Mouse (Mus musculus) midbrain, embryonic 15.5 days (tissue): ENCODE measurements around the gene Rcor1. TPM values are rescaled to one million over a fixed set of nuclear protein-coding genes. Genes with fewer than 3 reads are reported as not detected.

Experiments
- ATAC-seq: fragments of 200-750 bp; cut with Nextera tagmentation; replicated peaks from 2 replicates; pipeline ENCODE4 v1.8.0; 2017; ENCODE audit warnings: moderate TSS enrichment
- H3K27ac ChIP-seq: fragments of 300-500 bp; sonication (generic); 2 replicates; pipeline ENCODE4 v1.5.1; 2015; ENCODE audit warnings: mild to moderate bottlenecking, inconsistent platforms
- H3K27me3 ChIP-seq: fragments of 300-500 bp; sonication (generic); replicated peaks from 2 replicates; pipeline ENCODE4 v1.6.1; 2015; ENCODE audit warnings: inconsistent platforms
- H3K36me3 ChIP-seq: fragments of 300-500 bp; sonication (generic); replicated peaks from 2 replicates; pipeline ENCODE4 v1.6.1; 2015; ENCODE audit warnings: inconsistent platforms
- H3K4me1 ChIP-seq: fragments of 300-500 bp; sonication (generic); 2 replicates; pipeline ENCODE4 v1.6.1; 2015; ENCODE audit warnings: inconsistent platforms
- H3K4me2 ChIP-seq: fragments of 300-500 bp; sonication (generic); 2 replicates; pipeline ENCODE4 v1.6.1; 2015; ENCODE audit warnings: inconsistent platforms, mild to moderate bottlenecking, moderate library complexity
- H3K4me3 ChIP-seq: fragments of 300-500 bp; sonication (generic); 2 replicates; pipeline ENCODE4 v1.5.1; 2015; ENCODE audit warnings: mild to moderate bottlenecking, inconsistent platforms
- H3K9ac ChIP-seq: fragments of 300-500 bp; sonication (generic); 2 replicates; pipeline ENCODE4 v1.6.1; 2015; ENCODE audit warnings: mild to moderate bottlenecking, inconsistent platforms
- H3K9me3 ChIP-seq: fragments of 300-500 bp; sonication (generic); 2 replicates; pipeline ENCODE4 v1.6.1; 2016; ENCODE audit warnings: inconsistent platforms
- WGBS: fragments of 180-500 bp; shearing (Covaris S2); methylation state at CpG from one replicate; pipeline ENCODE4 v1.1.7; 2015; ENCODE audit warnings: mixed read lengths; 5-methylcytosine and 5-hydroxymethylcytosine counted together
- polyA plus RNA-seq: library from polyadenylated mRNA; unstranded; fragments of >200 nt; fragmentation: Nextera tagmentation; extraction: Ambion mirVana; gene quantifications from 2 replicates; pipeline ENCODE4 v1.2.1, GENCODE M21; 2015

The Rcor1 gene
- polyA plus RNA-seq: 4.7 and 5.1 TPM in 2 replicates

- Histone ChIP-seq H3K27ac (peak within 1 kb of the TSS; percentile 99), H3K9ac (peak within 1 kb of the TSS; percentile 76), H3K9me3 (no peaks in the 10 kb centered on the region), H3K4me1 (peaks cover 20% of the 10 kb centered on the region), H3K36me3 (no peaks in the 10 kb centered on the region), H3K27me3 (no peaks in the 10 kb centered on the region), H3K4me2 (peak within 1 kb of the TSS; percentile 94), H3K4me3 (peak within 1 kb of the TSS; percentile 90)
- under 1% methylated on average over 66 of the region's 76 CpGs for WGBS
- ATAC-seq: peak; percentile 98
Observed at GRCm38 (mm10) chr12:111038976-111039612, at the start of gene Rcor1. TSS of gene Rcor1 (plus strand) at chr12:111039351.

GRCm38 (mm10) chr12:110989409-110989808 lies 49.7 kb upstream of the Rcor1 start:
- Histone ChIP-seq H3K4me2 (no peak overlapping the region), H3K36me3 (no peaks in the 10 kb centered on the region), H3K4me3 (no peak overlapping the region), H3K9ac (no peak overlapping the region), H3K9me3 (no peaks in the 10 kb centered on the region), H3K27ac (no peak overlapping the region), H3K4me1 (peaks cover 8% of the 10 kb centered on the region; the same call in 1 of the 2 replicates), H3K27me3 (no peaks in the 10 kb centered on the region)
- WGBS: 90% methylated on average over 3 of the region's 3 CpGs
- no peak for ATAC-seq

GRCm38 (mm10) chr12:110990500-110990899 lies 48.7 kb upstream of the Rcor1 start:
- Histone ChIP-seq H3K4me2 (no peak overlapping the region), H3K4me1 (peaks cover 8% of the 10 kb centered on the region; the same call in 1 of the 2 replicates), H3K27ac (no peak overlapping the region), H3K27me3 (no peaks in the 10 kb centered on the region), H3K36me3 (no peaks in the 10 kb centered on the region), H3K9ac (no peak overlapping the region), H3K9me3 (no peaks in the 10 kb centered on the region), H3K4me3 (no peak overlapping the region)
- no peak for ATAC-seq
- WGBS: 94% methylated on average over 7 of the region's 7 CpGs

- Histone ChIP-seq H3K9me3 (no peaks in the 10 kb centered on the region), H3K27me3 (no peaks in the 10 kb centered on the region), H3K4me1 (peaks cover 8% of the 10 kb centered on the region; the same call in 1 of the 2 replicates), H3K36me3 (no peaks in the 10 kb centered on the region), H3K9ac (peak overlapping the region; percentile 50; the same call in 1 of the 2 replicates), H3K4me3 (peak overlapping the region; percentile 49), H3K27ac (no peak overlapping the region), H3K4me2 (peak overlapping the region; percentile 67)
- 2% methylated on average over 22 of the region's 23 CpGs for WGBS
- peak; percentile 89 for ATAC-seq
Observed at GRCm38 (mm10) chr12:110991361-110992127, 47.6 kb upstream of the Rcor1 start.

GRCm38 (mm10) chr12:110992128-110992553 lies 47.0 kb upstream of the Rcor1 start:
- Histone ChIP-seq H3K4me1 (peaks cover 8% of the 10 kb centered on the region; the same call in 1 of the 2 replicates), H3K36me3 (no peaks in the 10 kb centered on the region), H3K4me2 (peak overlapping the region; percentile 67), H3K4me3 (peak overlapping the region; percentile 49), H3K27ac (0 out of 2 replicates have a peak overlapping the region, but pooled peaks have one; percentile 47), H3K27me3 (no peaks in the 10 kb centered on the region), H3K9me3 (no peaks in the 10 kb centered on the region), H3K9ac (peak overlapping the region; percentile 50)
- WGBS: under 1% methylated on average over 24 of the region's 24 CpGs
- ATAC-seq: peak; percentile 86

GRCm38 (mm10) chr12:110992771-110993170 lies 46.4 kb upstream of the Rcor1 start:
- no peaks in the 10 kb centered on the region for H3K36me3 ChIP-seq
- H3K4me1 ChIP-seq: peaks cover 8% of the 10 kb centered on the region; the same call in 1 of the 2 replicates
- H3K27me3 ChIP-seq: no peaks in the 10 kb centered on the region
- H3K27ac ChIP-seq: no peak overlapping the region
- H3K4me2 ChIP-seq: peak overlapping the region; percentile 67; the same call in 1 of the 2 replicates
- 82% methylated on average over 12 of the region's 12 CpGs for WGBS
- ATAC-seq: peak; percentile 19; the same call in 1 of the 2 replicates
- H3K9me3 ChIP-seq: no peaks in the 10 kb centered on the region
- no peak overlapping the region for H3K4me3 ChIP-seq
- H3K9ac ChIP-seq: no peak overlapping the region

GRCm38 (mm10) chr12:110993226-110993625 lies 45.9 kb upstream of the Rcor1 start:
- Histone ChIP-seq H3K4me3 (no peak overlapping the region), H3K27me3 (no peaks in the 10 kb centered on the region), H3K4me2 (no peak overlapping the region), H3K27ac (no peak overlapping the region), H3K9ac (no peak overlapping the region), H3K9me3 (no peaks in the 10 kb centered on the region), H3K4me1 (peaks cover 8% of the 10 kb centered on the region; the same call in 1 of the 2 replicates), H3K36me3 (no peaks in the 10 kb centered on the region)
- no peak for ATAC-seq
- WGBS: 80% methylated on average over 3 of the region's 3 CpGs

GRCm38 (mm10) chr12:110994666-110995065 lies 44.5 kb upstream of the Rcor1 start:
- no peaks in the 10 kb centered on the region for H3K36me3 ChIP-seq
- 42% methylated on average over 12 of the region's 12 CpGs for WGBS
- no peak for ATAC-seq

GRCm38 (mm10) chr12:110998092-110998491 lies 41.1 kb upstream of the Rcor1 start:
- H3K4me1 ChIP-seq: no peaks in the 10 kb centered on the region
- H3K9me3 ChIP-seq: no peaks in the 10 kb centered on the region
- H3K27me3 ChIP-seq: no peaks in the 10 kb centered on the region
- no peak overlapping the region for H3K4me2 ChIP-seq
- H3K36me3 ChIP-seq: no peaks in the 10 kb centered on the region
- H3K27ac ChIP-seq: no peak overlapping the region
- no peak for ATAC-seq
- no peak overlapping the region for H3K4me3 ChIP-seq
- 96% methylated on average over 11 of the region's 11 CpGs for WGBS
- no peak overlapping the region for H3K9ac ChIP-seq

More at GRCm38 (mm10) chr12:110994666-110995065, 44.5 kb upstream of the Rcor1 start:
- Histone ChIP-seq H3K9ac (no peak overlapping the region), H3K4me1 (peaks cover 8% of the 10 kb centered on the region; the same call in 1 of the 2 replicates), H3K4me3 (no peak overlapping the region), H3K27me3 (no peaks in the 10 kb centered on the region), H3K4me2 (no peak overlapping the region), H3K27ac (no peak overlapping the region), H3K9me3 (no peaks in the 10 kb centered on the region)

- no peaks in the 10 kb centered on the region for H3K4me1 ChIP-seq
- 90% methylated on average over 2 of the region's 2 CpGs for WGBS
- ATAC-seq: no peak
Observed at GRCm38 (mm10) chr12:110999820-111000219, 39.3 kb upstream of the Rcor1 start.

GRCm38 (mm10) chr12:111000956-111001355 lies 38.2 kb upstream of the Rcor1 start:
- H3K4me1 ChIP-seq: no peaks in the 10 kb centered on the region
- no peak overlapping the region for H3K4me2 ChIP-seq
- no peaks in the 10 kb centered on the region for H3K9me3 ChIP-seq
- H3K36me3 ChIP-seq: no peaks in the 10 kb centered on the region
- WGBS: 96% methylated on average over 7 of the region's 7 CpGs
- no peak overlapping the region for H3K4me3 ChIP-seq
- H3K27me3 ChIP-seq: no peaks in the 10 kb centered on the region
- ATAC-seq: no peak
- no peak overlapping the region for H3K27ac ChIP-seq
- H3K9ac ChIP-seq: no peak overlapping the region

More at GRCm38 (mm10) chr12:110999820-111000219, 39.3 kb upstream of the Rcor1 start:
- no peak overlapping the region for H3K27ac ChIP-seq
- H3K9ac ChIP-seq: no peak overlapping the region
- no peak overlapping the region for H3K4me2 ChIP-seq
- H3K9me3 ChIP-seq: no peaks in the 10 kb centered on the region
- H3K4me3 ChIP-seq: no peak overlapping the region
- H3K36me3 ChIP-seq: no peaks in the 10 kb centered on the region
- no peaks in the 10 kb centered on the region for H3K27me3 ChIP-seq

GRCm38 (mm10) chr12:111004142-111004541 lies 35.0 kb upstream of the Rcor1 start:
- H3K9me3 ChIP-seq: no peaks in the 10 kb centered on the region
- 80% methylated on average over 9 of the region's 9 CpGs for WGBS
- no peak overlapping the region for H3K27ac ChIP-seq
- no peak overlapping the region for H3K4me3 ChIP-seq
- H3K27me3 ChIP-seq: no peaks in the 10 kb centered on the region
- H3K4me2 ChIP-seq: no peak overlapping the region
- no peak for ATAC-seq
- H3K4me1 ChIP-seq: peaks cover 9% of the 10 kb centered on the region; the same call in 1 of the 2 replicates
- no peak overlapping the region for H3K9ac ChIP-seq
- H3K36me3 ChIP-seq: no peaks in the 10 kb centered on the region
